Mouse (Mus musculus): ENCODE data around the gene Mob3b. TPM values are rescaled to one million over a fixed set of nuclear protein-coding genes. Genes with fewer than 3 reads are reported as not detected.

Gene Mob3b
- polyA plus RNA-seq, 1 experiment = 4.0 TPM

GRCm38 (mm10) chr4:34967541-34967940, 189.7 kb downstream of the Mob3b start:
- no peak for TF ChIP-seq POLR2A (IDR thresholded peaks at IDR 0.05; ENCODE audit: extremely low read depth, insufficient read depth, low read length)
- no peak for TF ChIP-seq CTCF (IDR thresholded peaks at IDR 0.05; ENCODE audit: extremely low read depth, insufficient read depth, low read length)
- H3K4me1 ChIP-seq (ENCODE audit: control insufficient read depth, insufficient read depth, low read length) = peaks cover 4% of the 10 kb centered on the region; the same call in 1 of the 2 replicates
- H3K4me3 ChIP-seq (ENCODE audit: insufficient read depth, low read length) = no peak overlapping the region
- no peak overlapping the region for H3K27ac ChIP-seq (ENCODE audit: insufficient read depth, low read length)

- H3K4me1 ChIP-seq (ENCODE audit: control insufficient read depth, insufficient read depth, low read length) = peaks cover 4% of the 10 kb centered on the region; the same call in 1 of the 2 replicates
- H3K4me3 ChIP-seq (ENCODE audit: insufficient read depth, low read length) = no peak overlapping the region
- no peak overlapping the region for H3K27ac ChIP-seq (ENCODE audit: insufficient read depth, low read length)
- TF ChIP-seq CTCF (IDR thresholded peaks at IDR 0.05; ENCODE audit: extremely low read depth, insufficient read depth, low read length) = no peak
- TF ChIP-seq POLR2A (IDR thresholded peaks at IDR 0.05; ENCODE audit: extremely low read depth, insufficient read depth, low read length) = no peak
Observed at GRCm38 (mm10) chr4:34966336-34966957, 190.8 kb downstream of the Mob3b start.

DNA sequence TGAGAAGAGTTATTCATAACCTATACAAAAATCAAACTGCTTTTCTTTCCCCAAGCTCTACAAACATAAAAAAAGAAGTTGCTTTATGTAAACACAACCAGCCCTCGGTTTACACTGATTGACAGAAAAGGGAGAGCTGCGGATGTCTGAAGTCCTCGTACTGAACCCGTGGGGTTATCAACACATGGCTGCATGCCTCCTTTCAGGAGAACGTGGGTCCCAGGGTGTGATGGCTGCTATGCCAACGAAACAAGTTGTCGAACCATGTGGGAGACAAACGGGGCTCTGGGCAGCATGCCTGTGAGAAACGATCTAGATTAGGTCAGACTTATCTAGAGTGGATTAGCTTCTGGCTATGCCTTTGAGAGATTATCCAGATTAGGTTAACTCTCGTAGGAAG, 192.4 kb downstream of the Mob3b start:
- no peak overlapping the region for H3K4me3 ChIP-seq (ENCODE audit: insufficient read depth, low read length)
- H3K27ac ChIP-seq (ENCODE audit: insufficient read depth, low read length) = no peak overlapping the region
- TF ChIP-seq CTCF (IDR thresholded peaks at IDR 0.05; ENCODE audit: extremely low read depth, insufficient read depth, low read length) (no peak), POLR2A (IDR thresholded peaks at IDR 0.05; ENCODE audit: extremely low read depth, insufficient read depth, low read length) (no peak)
- peaks cover 4% of the 10 kb centered on the region; the same call in 1 of the 2 replicates for H3K4me1 ChIP-seq (ENCODE audit: control insufficient read depth, insufficient read depth, low read length)

GRCm38 (mm10) chr4:34963999-34964398, 193.3 kb downstream of the Mob3b start:
- TF ChIP-seq CTCF (IDR thresholded peaks at IDR 0.05; ENCODE audit: extremely low read depth, insufficient read depth, low read length) (no peak), POLR2A (IDR thresholded peaks at IDR 0.05; ENCODE audit: extremely low read depth, insufficient read depth, low read length) (no peak)
- H3K4me3 ChIP-seq (ENCODE audit: insufficient read depth, low read length) = no peak overlapping the region
- H3K27ac ChIP-seq (ENCODE audit: insufficient read depth, low read length) = no peak overlapping the region
- H3K4me1 ChIP-seq (ENCODE audit: control insufficient read depth, insufficient read depth, low read length) = peaks cover 4% of the 10 kb centered on the region; the same call in 1 of the 2 replicates

- Histone ChIP-seq H3K4me3 (ENCODE audit: insufficient read depth, low read length) (no peak overlapping the region), H3K4me1 (ENCODE audit: control insufficient read depth, insufficient read depth, low read length) (peaks cover 1% of the 10 kb centered on the region; the same call in 1 of the 2 replicates), H3K27ac (ENCODE audit: insufficient read depth, low read length) (no peak overlapping the region)
- TF ChIP-seq POLR2A (IDR thresholded peaks at IDR 0.05; ENCODE audit: extremely low read depth, insufficient read depth, low read length) = no peak
- peak; percentile 70 for TF ChIP-seq CTCF (IDR thresholded peaks at IDR 0.05; ENCODE audit: extremely low read depth, insufficient read depth, low read length)
Observed at GRCm38 (mm10) chr4:34960781-34961560, 196.3 kb downstream of the Mob3b start.

- Histone ChIP-seq H3K4me3 (ENCODE audit: insufficient read depth, low read length) (no peak overlapping the region), H3K27ac (ENCODE audit: insufficient read depth, low read length) (no peak overlapping the region), H3K4me1 (ENCODE audit: control insufficient read depth, insufficient read depth, low read length) (no peaks in the 10 kb centered on the region)
- TF ChIP-seq POLR2A (IDR thresholded peaks at IDR 0.05; ENCODE audit: extremely low read depth, insufficient read depth, low read length) (no peak), CTCF (IDR thresholded peaks at IDR 0.05; ENCODE audit: extremely low read depth, insufficient read depth, low read length) (no peak)
Observed at GRCm38 (mm10) chr4:34959477-34959876, 197.8 kb downstream of the Mob3b start.

DNA sequence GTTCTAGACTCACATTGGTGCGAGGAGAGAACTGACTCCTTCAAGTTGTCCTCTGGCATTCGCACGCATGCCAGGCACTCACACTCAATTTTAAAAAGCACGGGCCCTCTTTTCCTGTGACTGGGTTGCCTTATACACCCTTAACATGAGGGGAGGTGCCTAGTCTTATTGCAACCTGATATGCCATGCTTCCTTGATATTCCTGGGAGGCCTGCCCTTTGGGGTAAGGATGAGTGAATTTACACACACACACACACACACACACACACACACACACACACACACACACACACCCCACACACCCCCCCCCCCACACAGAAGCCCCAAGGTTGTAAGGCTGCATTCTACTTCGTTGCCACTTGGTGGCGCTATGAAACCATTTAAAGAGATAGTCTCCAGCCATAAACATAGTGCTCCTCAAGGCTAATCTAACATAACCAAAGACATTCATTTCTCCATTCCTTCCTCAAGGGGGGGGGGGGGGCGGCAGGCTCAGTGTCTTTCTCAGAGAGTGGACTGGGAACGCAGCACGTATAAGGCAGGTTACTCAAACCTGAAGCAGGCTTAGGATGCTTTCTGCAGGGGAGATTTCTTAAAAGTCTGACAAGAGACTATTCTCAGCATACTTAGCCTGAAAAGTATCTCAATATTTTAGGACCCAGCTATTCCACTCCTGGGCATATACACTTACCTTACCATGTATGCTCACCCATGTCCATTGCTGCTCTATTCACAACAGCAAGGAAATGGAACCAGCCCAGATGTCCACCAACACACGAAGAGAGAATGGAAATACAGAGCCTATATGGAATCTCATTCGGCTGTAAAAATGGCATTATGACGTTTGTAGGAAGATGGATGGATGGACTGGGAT, 198.9 kb downstream of the Mob3b start:
- TF ChIP-seq CTCF (IDR thresholded peaks at IDR 0.05; ENCODE audit: extremely low read depth, insufficient read depth, low read length) (peak; percentile 48), POLR2A (IDR thresholded peaks at IDR 0.05; ENCODE audit: extremely low read depth, insufficient read depth, low read length) (no peak)
- Histone ChIP-seq H3K27ac (ENCODE audit: insufficient read depth, low read length) (no peak overlapping the region), H3K4me1 (ENCODE audit: control insufficient read depth, insufficient read depth, low read length) (no peaks in the 10 kb centered on the region), H3K4me3 (ENCODE audit: insufficient read depth, low read length) (no peak overlapping the region)

DNA sequence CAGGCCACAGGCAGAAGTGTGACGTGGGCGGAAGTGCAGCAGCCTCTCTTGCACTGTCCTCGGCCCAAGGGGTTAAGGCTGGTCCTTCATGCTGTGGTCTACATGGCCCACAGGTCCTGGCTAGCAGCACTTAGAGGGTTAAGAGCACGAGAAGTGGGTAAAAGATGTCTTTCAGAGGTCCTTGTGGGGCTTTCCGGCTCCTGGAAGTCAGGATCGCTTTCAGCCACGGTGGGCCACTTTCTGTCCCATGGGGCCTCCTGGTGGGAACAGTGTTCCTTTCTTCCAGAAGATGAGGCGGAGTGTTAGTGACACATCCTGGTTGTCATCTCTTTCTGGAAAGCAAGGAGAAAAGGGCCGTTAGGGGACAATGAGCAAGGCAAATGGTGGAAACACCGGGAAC, 203.6 kb downstream of the Mob3b start:
- no peak for TF ChIP-seq CTCF (IDR thresholded peaks at IDR 0.05; ENCODE audit: extremely low read depth, insufficient read depth, low read length)
- TF ChIP-seq POLR2A (IDR thresholded peaks at IDR 0.05; ENCODE audit: extremely low read depth, insufficient read depth, low read length) = no peak
- H3K27ac ChIP-seq (ENCODE audit: insufficient read depth, low read length) = no peak overlapping the region
- no peaks in the 10 kb centered on the region for H3K4me1 ChIP-seq (ENCODE audit: control insufficient read depth, insufficient read depth, low read length)
- H3K4me3 ChIP-seq (ENCODE audit: insufficient read depth, low read length) = no peak overlapping the region

DNA sequence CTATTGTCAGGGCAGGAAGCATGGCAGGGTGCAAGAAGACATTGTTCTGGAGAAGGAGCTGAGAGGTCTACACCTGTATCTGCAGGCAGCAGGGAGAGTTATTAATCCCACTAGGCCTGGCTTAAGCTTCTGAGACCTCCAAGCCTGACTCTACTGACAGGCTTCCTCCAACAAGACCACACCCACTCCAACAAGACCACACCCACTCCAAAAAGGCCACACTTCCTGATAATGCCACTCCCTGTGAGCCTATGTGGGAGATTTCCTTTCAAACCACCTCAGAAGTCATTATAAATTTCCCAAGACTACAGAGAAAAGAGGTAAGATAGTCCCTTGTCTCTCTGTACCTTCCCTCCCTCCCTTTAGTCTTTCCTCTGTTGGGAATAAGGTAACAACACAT, 210.1 kb downstream of the Mob3b start:
- no peak overlapping the region for H3K4me3 ChIP-seq (ENCODE audit: insufficient read depth, low read length)
- TF ChIP-seq POLR2A (IDR thresholded peaks at IDR 0.05; ENCODE audit: extremely low read depth, insufficient read depth, low read length) (no peak), CTCF (IDR thresholded peaks at IDR 0.05; ENCODE audit: extremely low read depth, insufficient read depth, low read length) (no peak)
- H3K4me1 ChIP-seq (ENCODE audit: control insufficient read depth, insufficient read depth, low read length) = no peaks in the 10 kb centered on the region
- no peak overlapping the region for H3K27ac ChIP-seq (ENCODE audit: insufficient read depth, low read length)
